In genomic region chr6:31339122-31339947, GRCm38 (mm10) we compare ENCODE assay signal across 11 mouse cellular contexts. TPM values are rescaled to one million over a fixed set of nuclear protein-coding genes. Genes with fewer than 3 reads are reported as not detected.
DNase-seq lines count a peak whose midpoint lies in the region; ATAC-seq and TF ChIP-seq lines count a peak whose summit lies in the region.
"Had no signal": no experiment of that assay in that cellular context is flagged by ENCODE, and none has a peak within 500 bp of the region (broad histone marks: within the 10 kb centered on the region; RNA-seq: fewer than 3 reads in every experiment).

No protein-coding gene starts in this region.

- TF ChIP-seq CTCF in thymus, adult 2 months (IDR thresholded peaks at IDR 0.05; ENCODE audit: borderline replicate concordance, control insufficient read depth, extremely low read depth, insufficient read depth, low read length, poor library complexity) = no peak

- H3K4me3 ChIP-seq in hindbrain, embryonic 15.5 days = no peak overlapping the region
- no peak overlapping the region for H3K4me3 ChIP-seq in hindbrain, embryonic 11.5 days (ENCODE audit: low read depth, low read length)
- H3K4me3 ChIP-seq in hindbrain, embryonic 16.5 days (ENCODE audit: low read length) = no peak overlapping the region
- no peak overlapping the region for H3K4me3 ChIP-seq in thymus, adult 2 months (ENCODE audit: control insufficient read depth, insufficient read depth, low read length)
- no peak overlapping the region for H3K4me3 ChIP-seq in heart, embryonic 12.5 days

- no peak for TF ChIP-seq POLR2A in thymus, adult 2 months (IDR thresholded peaks at IDR 0.05; ENCODE audit: control insufficient read depth, extremely low read depth, insufficient read depth, low read length, poor library complexity)

- WGBS in hindbrain, embryonic 15.5 days = 54% methylated on average over 13 of the region's 13 CpGs
- WGBS in hindbrain, embryonic 11.5 days = 67% methylated on average over 13 of the region's 13 CpGs
- WGBS in hindbrain, embryonic 16.5 days = 52% methylated on average over 13 of the region's 13 CpGs
- WGBS in thymus, adult 2 months = 90% methylated on average over 13 of the region's 13 CpGs
- WGBS in heart, embryonic 12.5 days = 37% methylated on average over 13 of the region's 13 CpGs

- ATAC-seq in hindbrain, embryonic 15.5 days (ENCODE audit: low FRiP score, low read depth) = peak; percentile 87
- no peak for ATAC-seq in hindbrain, embryonic 11.5 days (ENCODE audit: low FRiP score)
- peak; percentile 94 for ATAC-seq in hindbrain, embryonic 16.5 days
- ATAC-seq in heart, embryonic 12.5 days (ENCODE audit: insufficient number of reproducible peaks, low FRiP score) = no peak
- no peak for ATAC-seq in inflammation-experienced regulatory T-cells, adult 6 months

- H3K27ac ChIP-seq in hindbrain, embryonic 15.5 days (replicated peaks) = peak overlapping the region; percentile 68
- no peak overlapping the region for H3K27ac ChIP-seq in hindbrain, embryonic 11.5 days (ENCODE audit: low read depth, low read length)
- peak overlapping the region; percentile 61 for H3K27ac ChIP-seq in hindbrain, embryonic 16.5 days (ENCODE audit: low read depth, low read length)
- no peak overlapping the region for H3K27ac ChIP-seq in thymus, adult 2 months (ENCODE audit: control insufficient read depth, insufficient read depth, low read length)
- H3K27ac ChIP-seq in heart, embryonic 12.5 days (ENCODE audit: poor library complexity, severe bottlenecking) = no peak overlapping the region
- H3K27ac ChIP-seq: liver, embryonic 14.5 days had no signal

- no peak overlapping the region for H3K9ac ChIP-seq in hindbrain, embryonic 15.5 days
- H3K9ac ChIP-seq in hindbrain, embryonic 11.5 days (ENCODE audit: low read depth, low read length) = no peak overlapping the region
- H3K9ac ChIP-seq in hindbrain, embryonic 16.5 days (ENCODE audit: low read depth, low read length) = no peak overlapping the region
- H3K9ac ChIP-seq in heart, embryonic 12.5 days = no peak overlapping the region
- H3K9ac ChIP-seq: liver, embryonic 14.5 days had no signal

- H3K9me3 ChIP-seq in hindbrain, embryonic 15.5 days = no peaks in the 10 kb centered on the region
- H3K9me3 ChIP-seq in hindbrain, embryonic 11.5 days (ENCODE audit: control insufficient read depth, low read length) = no peaks in the 10 kb centered on the region
- no peaks in the 10 kb centered on the region for H3K9me3 ChIP-seq in hindbrain, embryonic 16.5 days (ENCODE audit: control insufficient read depth, low read length)
- no peaks in the 10 kb centered on the region for H3K9me3 ChIP-seq in heart, embryonic 12.5 days (replicated peaks)

- no peak overlapping the region for H3K4me2 ChIP-seq in hindbrain, embryonic 15.5 days
- no peak overlapping the region for H3K4me2 ChIP-seq in hindbrain, embryonic 11.5 days (replicated peaks; ENCODE audit: low read depth, low read length)
- H3K4me2 ChIP-seq in hindbrain, embryonic 16.5 days (ENCODE audit: low read length) = no peak overlapping the region
- H3K4me2 ChIP-seq in heart, embryonic 12.5 days = no peak overlapping the region

- no peak for DNase-seq in hindbrain, embryonic 11.5 days (ENCODE audit: low spot score)
- DNase-seq in 3T3-L1 (ENCODE audit: low read depth, low spot score) = peak; percentile 15
- DNase-seq in ZHBTc4 (ENCODE audit: low read depth, low spot score) = peak; percentile 38
- no peak for DNase-seq in thymus, adult 2 months
- DNase-seq: cerebellum, adult 2 months; gastrocnemius, postnatal 36 days had no signal

- H3K27me3 ChIP-seq in hindbrain, embryonic 15.5 days = no peaks in the 10 kb centered on the region
- H3K27me3 ChIP-seq in hindbrain, embryonic 11.5 days (ENCODE audit: control insufficient read depth, insufficient read depth, low read length) = no peaks in the 10 kb centered on the region
- H3K27me3 ChIP-seq in hindbrain, embryonic 16.5 days (replicated peaks; ENCODE audit: control insufficient read depth, insufficient read depth, low read length) = no peaks in the 10 kb centered on the region
- no peaks in the 10 kb centered on the region for H3K27me3 ChIP-seq in thymus, adult 2 months (ENCODE audit: control insufficient read depth, insufficient read depth, low read length)
- no peaks in the 10 kb centered on the region for H3K27me3 ChIP-seq in heart, embryonic 12.5 days (replicated peaks)

- peaks cover 12% of the 10 kb centered on the region for H3K4me1 ChIP-seq in hindbrain, embryonic 15.5 days (replicated peaks)
- H3K4me1 ChIP-seq in hindbrain, embryonic 11.5 days (replicated peaks; ENCODE audit: control insufficient read depth, insufficient read depth, low read length) = no peaks in the 10 kb centered on the region
- H3K4me1 ChIP-seq in hindbrain, embryonic 16.5 days (ENCODE audit: control insufficient read depth, insufficient read depth, low read depth, low read length) = peaks cover 10% of the 10 kb centered on the region
- H3K4me1 ChIP-seq in thymus, adult 2 months (replicated peaks; ENCODE audit: control insufficient read depth, insufficient read depth, low read length) = no peaks in the 10 kb centered on the region
- H3K4me1 ChIP-seq in heart, embryonic 12.5 days (replicated peaks) = peaks cover 13% of the 10 kb centered on the region

- H3K36me3 ChIP-seq in hindbrain, embryonic 15.5 days = no peaks in the 10 kb centered on the region
- H3K36me3 ChIP-seq in hindbrain, embryonic 11.5 days (ENCODE audit: control insufficient read depth, insufficient read depth, low read length) = no peaks in the 10 kb centered on the region
- no peaks in the 10 kb centered on the region for H3K36me3 ChIP-seq in hindbrain, embryonic 16.5 days (ENCODE audit: control insufficient read depth, insufficient read depth, low read length)
- no peaks in the 10 kb centered on the region for H3K36me3 ChIP-seq in thymus, adult 2 months (ENCODE audit: control insufficient read depth, insufficient read depth, low read length)
- H3K36me3 ChIP-seq in heart, embryonic 12.5 days = no peaks in the 10 kb centered on the region

RNA-seq across cellular contexts. Expression of gene Mkln1, which starts 59.2 kb away (rescaled TPM):
- 120 and 129 TPM in 2 replicates for polyA plus RNA-seq in hindbrain, embryonic 15.5 days (2015; fragmentation: Nextera tagmentation; extraction: Ambion mirVana)
- 217 and 227 TPM in 2 replicates for polyA plus RNA-seq in hindbrain, embryonic 11.5 days (2014; fragmentation: Nextera tagmentation; extraction: Ambion mirVana)
- polyA plus RNA-seq in hindbrain, embryonic 16.5 days (2015; fragmentation: Nextera tagmentation; extraction: Ambion mirVana) = 119 and 123 TPM in 2 replicates
- 29.6 and 40.1 TPM in 2 replicates for polyA plus RNA-seq in thymus, adult 2 months (2012; rRNA removed)
- polyA plus RNA-seq in heart, embryonic 12.5 days (2016; fragmentation: Nextera tagmentation; extraction: Ambion mirVana) = 212 and 218 TPM in 2 replicates
- polyA plus RNA-seq in inflammation-experienced regulatory T-cells, adult 6 months (2017; shearing (Covaris generic)) = 100 to 1,000 TPM; 299 to 352 (median 344) TPM

Comparison
In these comparisons a context has a peak if more than half of its experiments do, and no peak if none do; other contexts are left out.
1. ATAC-seq: peak in hindbrain, embryonic 15.5 days (single experiment) and hindbrain, embryonic 16.5 days (single experiment); none in hindbrain, embryonic 11.5 days (single experiment), heart, embryonic 12.5 days (single experiment) and inflammation-experienced regulatory T-cells, adult 6 months (single experiment).
2. H3K27ac ChIP-seq: peak in hindbrain, embryonic 15.5 days (single experiment) and hindbrain, embryonic 16.5 days (single experiment); none in hindbrain, embryonic 11.5 days (single experiment), thymus, adult 2 months (single experiment) and heart, embryonic 12.5 days (single experiment).
3. DNase-seq: peak in 3T3-L1 (single experiment) and ZHBTc4 (single experiment); none in hindbrain, embryonic 11.5 days (single experiment) and thymus, adult 2 months (single experiment).